Mouse (Mus musculus): Measurements from ENCODE around the gene Tff2. TPM values are rescaled to one million over a fixed set of nuclear protein-coding genes. Genes with fewer than 3 reads are reported as not detected.

Gene Tff2
- polyA plus RNA-seq, 1 experiment, result not detected

DNA sequence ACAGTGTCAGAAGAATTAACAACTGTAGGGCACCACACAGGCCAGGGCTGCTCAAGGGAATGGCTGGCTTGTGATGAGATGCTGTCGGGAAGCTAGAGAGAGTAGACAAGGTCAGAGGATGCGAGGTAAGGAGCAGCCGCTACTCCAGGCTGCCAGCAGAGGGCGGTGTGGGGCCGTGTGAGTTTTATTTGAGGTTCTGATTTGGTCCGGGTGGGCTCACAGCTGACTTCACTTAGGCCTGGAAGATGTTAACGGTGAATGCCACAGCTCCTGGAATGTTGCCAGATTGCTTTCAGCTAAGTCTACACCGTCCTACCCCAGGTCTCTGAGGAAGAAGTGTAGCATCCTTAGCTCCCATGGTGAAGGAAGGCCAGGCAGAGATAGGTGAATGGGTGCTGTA, 22.1 kb downstream of the Tff2 start:
- TF ChIP-seq CTCF (IDR thresholded peaks at IDR 0.05; ENCODE audit: low read depth, low read length), result peak; percentile 97
- no peak for TF ChIP-seq POLR2A (IDR thresholded peaks at IDR 0.05; ENCODE audit: insufficient read depth, low read length)
- no peak overlapping the region for H3K4me3 ChIP-seq (ENCODE audit: low read depth, low read length)
- no peaks in the 10 kb centered on the region for H3K9me3 ChIP-seq (replicated peaks; ENCODE audit: control insufficient read depth, insufficient read depth, low read length, poor library complexity, severe bottlenecking)
- H3K4me1 ChIP-seq (ENCODE audit: control insufficient read depth, insufficient read depth, low read length), result peaks cover 5% of the 10 kb centered on the region
- no peak overlapping the region for H3K9ac ChIP-seq (ENCODE audit: low read depth, poor library complexity, severe bottlenecking)
- H3K27ac ChIP-seq (ENCODE audit: insufficient read depth, low read length), result no peak overlapping the region
- H3K36me3 ChIP-seq (ENCODE audit: control insufficient read depth, insufficient read depth, low read length, poor library complexity, severe bottlenecking), result no peaks in the 10 kb centered on the region
- H3K27me3 ChIP-seq (ENCODE audit: control insufficient read depth, insufficient read depth, low read length, poor library complexity, severe bottlenecking), result no peaks in the 10 kb centered on the region

- Histone ChIP-seq H3K9ac (ENCODE audit: low read depth, poor library complexity, severe bottlenecking) (no peak overlapping the region), H3K36me3 (ENCODE audit: control insufficient read depth, insufficient read depth, low read length, poor library complexity, severe bottlenecking) (no peaks in the 10 kb centered on the region), H3K9me3 (replicated peaks; ENCODE audit: control insufficient read depth, insufficient read depth, low read length, poor library complexity, severe bottlenecking) (0 out of 2 replicates have a peak, but pooled peaks cover 4% of the 10 kb centered on the region), H3K27me3 (ENCODE audit: control insufficient read depth, insufficient read depth, low read length, poor library complexity, severe bottlenecking) (no peaks in the 10 kb centered on the region), H3K4me1 (ENCODE audit: control insufficient read depth, insufficient read depth, low read length) (peaks cover 7% of the 10 kb centered on the region), H3K4me3 (ENCODE audit: low read depth, low read length) (no peak overlapping the region), H3K27ac (ENCODE audit: insufficient read depth, low read length) (no peak overlapping the region)
- TF ChIP-seq CTCF (IDR thresholded peaks at IDR 0.05; ENCODE audit: low read depth, low read length), result peak; percentile 99
- TF ChIP-seq POLR2A (IDR thresholded peaks at IDR 0.05; ENCODE audit: insufficient read depth, low read length), result no peak
- 0 out of 2 replicates have a peak, but pooled peaks have one; percentile 19 for TF ChIP-seq EP300 (IDR thresholded peaks at IDR 0.05; ENCODE audit: insufficient read depth, low read depth, low read length)
Measured at GRCm38 (mm10) chr17:31119429-31119828, 24.7 kb downstream of the Tff2 start.

DNA sequence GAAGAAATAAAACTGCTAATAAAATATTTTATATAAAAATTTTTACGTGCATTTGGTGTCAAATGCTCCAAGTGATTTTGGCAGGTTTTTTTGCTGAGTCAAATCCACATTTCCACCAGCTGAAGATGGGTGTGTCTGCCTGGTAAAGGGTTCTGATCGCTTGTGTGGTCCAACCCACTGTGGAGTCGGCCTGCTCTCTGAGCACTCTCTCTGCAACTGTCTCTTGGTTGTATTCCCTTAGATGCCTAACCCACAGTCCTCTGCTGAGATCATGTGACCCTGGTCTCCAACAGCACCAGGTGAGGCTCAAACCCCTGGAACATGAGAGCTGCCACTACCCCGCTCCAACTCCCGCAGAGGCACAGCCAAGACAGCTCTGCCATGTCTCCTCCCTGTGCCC, 26.1 kb downstream of the Tff2 start:
- Histone ChIP-seq H3K27ac (ENCODE audit: insufficient read depth, low read length) (no peak overlapping the region), H3K4me3 (ENCODE audit: low read depth, low read length) (no peak overlapping the region), H3K4me1 (ENCODE audit: control insufficient read depth, insufficient read depth, low read length) (peaks cover 11% of the 10 kb centered on the region), H3K9me3 (replicated peaks; ENCODE audit: control insufficient read depth, insufficient read depth, low read length, poor library complexity, severe bottlenecking) (0 out of 2 replicates have a peak, but pooled peaks cover 4% of the 10 kb centered on the region), H3K36me3 (ENCODE audit: control insufficient read depth, insufficient read depth, low read length, poor library complexity, severe bottlenecking) (no peaks in the 10 kb centered on the region), H3K27me3 (ENCODE audit: control insufficient read depth, insufficient read depth, low read length, poor library complexity, severe bottlenecking) (no peaks in the 10 kb centered on the region), H3K9ac (ENCODE audit: low read depth, poor library complexity, severe bottlenecking) (no peak overlapping the region)
- no peak for TF ChIP-seq EP300 (IDR thresholded peaks at IDR 0.05; ENCODE audit: insufficient read depth, low read depth, low read length)
- TF ChIP-seq POLR2A (IDR thresholded peaks at IDR 0.05; ENCODE audit: insufficient read depth, low read length), result no peak
- no peak for TF ChIP-seq CTCF (IDR thresholded peaks at IDR 0.05; ENCODE audit: low read depth, low read length)

- TF ChIP-seq POLR2A (IDR thresholded peaks at IDR 0.05; ENCODE audit: insufficient read depth, low read length) (no peak), EP300 (IDR thresholded peaks at IDR 0.05; ENCODE audit: insufficient read depth, low read depth, low read length) (no peak), CTCF (IDR thresholded peaks at IDR 0.05; ENCODE audit: low read depth, low read length) (no peak)
- Histone ChIP-seq H3K4me1 (ENCODE audit: control insufficient read depth, insufficient read depth, low read length) (peaks cover 16% of the 10 kb centered on the region), H3K4me3 (ENCODE audit: low read depth, low read length) (no peak overlapping the region), H3K27me3 (ENCODE audit: control insufficient read depth, insufficient read depth, low read length, poor library complexity, severe bottlenecking) (no peaks in the 10 kb centered on the region), H3K9me3 (replicated peaks; ENCODE audit: control insufficient read depth, insufficient read depth, low read length, poor library complexity, severe bottlenecking) (0 out of 2 replicates have a peak, but pooled peaks cover 4% of the 10 kb centered on the region), H3K27ac (ENCODE audit: insufficient read depth, low read length) (peak overlapping the region; percentile 74), H3K9ac (ENCODE audit: low read depth, poor library complexity, severe bottlenecking) (no peak overlapping the region), H3K36me3 (ENCODE audit: control insufficient read depth, insufficient read depth, low read length, poor library complexity, severe bottlenecking) (no peaks in the 10 kb centered on the region)
Measured at GRCm38 (mm10) chr17:31116063-31116462, 28.0 kb downstream of the Tff2 start.

GRCm38 (mm10) chr17:31113191-31113856, 30.8 kb downstream of the Tff2 start:
- no peak overlapping the region for H3K9ac ChIP-seq (ENCODE audit: low read depth, poor library complexity, severe bottlenecking)
- H3K4me3 ChIP-seq (ENCODE audit: low read depth, low read length), result no peak overlapping the region
- TF ChIP-seq POLR2A (IDR thresholded peaks at IDR 0.05; ENCODE audit: insufficient read depth, low read length) (no peak), EP300 (IDR thresholded peaks at IDR 0.05; ENCODE audit: insufficient read depth, low read depth, low read length) (peak; percentile 83; the same call in 1 of the 2 replicates), CTCF (IDR thresholded peaks at IDR 0.05; ENCODE audit: low read depth, low read length) (no peak)
- no peaks in the 10 kb centered on the region for H3K36me3 ChIP-seq (ENCODE audit: control insufficient read depth, insufficient read depth, low read length, poor library complexity, severe bottlenecking)
- peaks cover 14% of the 10 kb centered on the region for H3K4me1 ChIP-seq (ENCODE audit: control insufficient read depth, insufficient read depth, low read length)
- H3K27ac ChIP-seq (ENCODE audit: insufficient read depth, low read length), result peak overlapping the region; percentile 73
- H3K9me3 ChIP-seq (replicated peaks; ENCODE audit: control insufficient read depth, insufficient read depth, low read length, poor library complexity, severe bottlenecking), result 0 out of 2 replicates have a peak, but pooled peaks cover 4% of the 10 kb centered on the region
- no peaks in the 10 kb centered on the region for H3K27me3 ChIP-seq (ENCODE audit: control insufficient read depth, insufficient read depth, low read length, poor library complexity, severe bottlenecking)

GRCm38 (mm10) chr17:31108388-31108787, 35.7 kb downstream of the Tff2 start:
- Histone ChIP-seq H3K4me1 (ENCODE audit: control insufficient read depth, insufficient read depth, low read length) (peaks cover 5% of the 10 kb centered on the region), H3K9ac (ENCODE audit: low read depth, poor library complexity, severe bottlenecking) (no peak overlapping the region), H3K4me3 (ENCODE audit: low read depth, low read length) (no peak overlapping the region), H3K36me3 (ENCODE audit: control insufficient read depth, insufficient read depth, low read length, poor library complexity, severe bottlenecking) (no peaks in the 10 kb centered on the region), H3K27ac (ENCODE audit: insufficient read depth, low read length) (no peak overlapping the region), H3K9me3 (replicated peaks; ENCODE audit: control insufficient read depth, insufficient read depth, low read length, poor library complexity, severe bottlenecking) (no peaks in the 10 kb centered on the region), H3K27me3 (ENCODE audit: control insufficient read depth, insufficient read depth, low read length, poor library complexity, severe bottlenecking) (no peaks in the 10 kb centered on the region)
- TF ChIP-seq EP300 (IDR thresholded peaks at IDR 0.05; ENCODE audit: insufficient read depth, low read depth, low read length) (no peak), CTCF (IDR thresholded peaks at IDR 0.05; ENCODE audit: low read depth, low read length) (no peak), POLR2A (IDR thresholded peaks at IDR 0.05; ENCODE audit: insufficient read depth, low read length) (no peak)
